Mouse (Mus musculus): Measurements from ENCODE around the gene Tgfb2.

The Tgfb2 gene

DNA sequence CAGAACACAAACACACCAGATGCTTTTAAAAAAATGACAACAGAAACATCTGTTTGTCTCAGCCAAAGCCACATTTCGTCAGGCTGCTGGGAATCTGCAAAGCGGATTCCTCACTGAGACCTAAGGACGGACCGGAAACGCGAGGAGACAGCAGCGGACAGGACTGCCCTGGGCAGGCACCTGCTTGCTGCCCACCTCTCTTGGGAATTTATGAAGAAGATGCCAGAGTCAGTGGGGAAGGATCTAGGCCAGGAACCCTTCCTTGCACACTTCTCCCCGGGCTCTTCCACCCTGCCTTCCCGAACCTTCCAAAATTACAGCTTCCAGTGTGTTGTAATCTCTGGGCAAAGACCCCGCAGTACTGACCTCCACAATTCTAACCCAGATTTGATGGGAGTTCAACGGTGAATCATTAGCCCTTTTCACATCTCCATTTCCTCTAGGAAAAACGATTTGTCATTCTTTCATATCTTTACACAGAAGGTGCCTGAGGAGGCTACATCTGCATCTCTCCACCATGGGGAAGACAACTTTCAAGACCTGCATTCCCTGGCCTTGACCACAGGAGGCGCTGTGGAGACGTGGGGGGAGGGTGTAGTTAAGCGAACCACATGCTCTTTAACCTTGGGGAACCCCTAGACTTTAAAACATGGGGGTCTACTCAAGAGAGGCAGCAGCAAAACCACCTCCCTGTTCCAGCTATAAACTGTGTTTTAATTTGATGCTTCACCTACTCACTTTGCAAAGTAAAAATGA lies 7.0 kb downstream of the Tgfb2 start:
- peak; percentile 84 for TF ChIP-seq CTCF (conservative IDR thresholded peaks at IDR 0.05; ENCODE audit: low read length)
- TF ChIP-seq POU5F1 (IDR thresholded peaks at IDR 0.05; ENCODE audit: borderline replicate concordance, low read length): no peak
- TF ChIP-seq NANOG (IDR thresholded peaks at IDR 0.05; ENCODE audit: borderline replicate concordance, low read length): no peak
- Histone ChIP-seq H3K4me1 (replicated peaks; ENCODE audit: low read depth, low read length) (peaks cover 4% of the 10 kb centered on the region), H3K27me3 (ENCODE audit: insufficient read depth, low read length) (peaks cover 15% of the 10 kb centered on the region), H3K36me3 (ENCODE audit: insufficient read depth, low read length) (no peaks in the 10 kb centered on the region), H3K4me3 (replicated peaks; ENCODE audit: low read length) (no peak overlapping the region), H3K9me3 (ENCODE audit: low read length) (no peaks in the 10 kb centered on the region; the same call in 1 of the 2 replicates)

DNA sequence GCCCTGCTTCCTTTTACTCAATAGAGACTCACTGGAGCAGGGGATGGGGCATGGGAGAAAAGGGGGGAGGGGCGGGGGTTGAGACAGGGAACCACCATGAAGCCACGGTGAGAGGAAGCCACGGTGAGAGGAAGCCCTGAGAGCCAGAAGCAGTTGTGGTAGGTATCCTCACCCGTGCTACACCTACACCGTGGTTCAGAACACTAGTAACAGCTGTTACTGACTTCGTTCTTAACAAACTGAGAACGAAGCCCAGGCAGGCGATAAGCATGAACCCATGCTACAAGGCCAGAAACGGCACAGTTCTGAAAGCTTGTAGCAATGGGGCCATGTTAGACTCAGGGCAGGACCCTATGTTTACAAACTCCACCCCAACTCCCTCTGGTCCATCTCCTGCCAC lies 9.6 kb downstream of the Tgfb2 start:
- no peaks in the 10 kb centered on the region; the same call in 1 of the 2 replicates for H3K9me3 ChIP-seq (ENCODE audit: low read length)
- no peaks in the 10 kb centered on the region for H3K36me3 ChIP-seq (ENCODE audit: insufficient read depth, low read length)
- H3K27me3 ChIP-seq (ENCODE audit: insufficient read depth, low read length): no peaks in the 10 kb centered on the region
- no peaks in the 10 kb centered on the region for H3K4me1 ChIP-seq (replicated peaks; ENCODE audit: low read depth, low read length)
- no peak for TF ChIP-seq CTCF (conservative IDR thresholded peaks at IDR 0.05; ENCODE audit: low read length)
- TF ChIP-seq POU5F1 (IDR thresholded peaks at IDR 0.05; ENCODE audit: borderline replicate concordance, low read length): no peak
- TF ChIP-seq NANOG (IDR thresholded peaks at IDR 0.05; ENCODE audit: borderline replicate concordance, low read length): no peak
- H3K4me3 ChIP-seq (replicated peaks; ENCODE audit: low read length): no peak overlapping the region

DNA sequence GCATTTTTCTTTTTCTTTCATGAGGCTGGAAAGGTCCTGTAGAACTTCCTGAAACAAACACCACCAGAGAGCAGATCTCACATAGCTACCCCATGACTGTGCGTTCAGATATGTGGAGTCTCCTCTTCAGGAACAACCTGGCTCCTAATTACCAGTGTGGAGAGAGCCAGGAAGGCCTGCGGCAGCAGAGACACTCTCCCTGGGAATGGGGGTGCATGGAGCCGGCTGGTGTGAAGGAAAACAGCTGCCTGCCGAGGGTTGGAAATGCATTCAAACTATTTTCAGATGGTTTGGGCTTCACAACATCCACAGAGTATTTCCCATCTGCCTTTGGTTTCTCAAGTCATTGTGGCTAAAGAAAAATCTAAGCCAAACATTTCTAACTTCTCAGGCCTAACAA lies 10.4 kb downstream of the Tgfb2 start:
- H3K4me3 ChIP-seq (replicated peaks; ENCODE audit: low read length): no peak overlapping the region
- TF ChIP-seq NANOG (IDR thresholded peaks at IDR 0.05; ENCODE audit: borderline replicate concordance, low read length) (no peak), POU5F1 (IDR thresholded peaks at IDR 0.05; ENCODE audit: borderline replicate concordance, low read length) (no peak), CTCF (conservative IDR thresholded peaks at IDR 0.05; ENCODE audit: low read length) (no peak)
- H3K36me3 ChIP-seq (ENCODE audit: insufficient read depth, low read length): no peaks in the 10 kb centered on the region
- H3K27me3 ChIP-seq (ENCODE audit: insufficient read depth, low read length): no peaks in the 10 kb centered on the region
- H3K4me1 ChIP-seq (replicated peaks; ENCODE audit: low read depth, low read length): no peaks in the 10 kb centered on the region
- no peaks in the 10 kb centered on the region; the same call in 1 of the 2 replicates for H3K9me3 ChIP-seq (ENCODE audit: low read length)

DNA sequence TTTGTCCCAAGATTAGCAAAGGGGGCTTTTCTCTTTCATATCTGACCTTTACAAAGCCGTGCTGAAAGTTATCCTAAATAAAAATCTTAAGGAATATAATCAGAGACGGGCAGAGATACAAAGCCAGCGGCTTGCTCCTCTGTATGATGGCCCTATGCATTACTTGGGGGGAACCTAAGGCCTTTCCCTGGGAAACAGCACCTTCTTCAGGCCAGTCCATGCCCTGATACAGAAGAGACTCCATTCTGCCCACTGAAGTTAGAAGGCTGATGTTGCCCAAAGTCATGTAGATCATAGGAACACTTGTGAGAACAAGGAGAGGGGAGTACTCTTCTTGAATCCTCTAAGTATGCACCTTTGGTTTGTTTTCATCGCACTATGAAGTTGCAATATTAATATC lies 13.4 kb downstream of the Tgfb2 start:
- Histone ChIP-seq H3K27me3 (ENCODE audit: insufficient read depth, low read length) (no peaks in the 10 kb centered on the region), H3K4me1 (replicated peaks; ENCODE audit: low read depth, low read length) (no peaks in the 10 kb centered on the region), H3K36me3 (ENCODE audit: insufficient read depth, low read length) (no peaks in the 10 kb centered on the region), H3K4me3 (replicated peaks; ENCODE audit: low read length) (no peak overlapping the region), H3K9me3 (ENCODE audit: low read length) (no peaks in the 10 kb centered on the region)
- no peak; the same call in 1 of the 2 replicates for TF ChIP-seq CTCF (conservative IDR thresholded peaks at IDR 0.05; ENCODE audit: low read length)
- no peak for TF ChIP-seq POU5F1 (IDR thresholded peaks at IDR 0.05; ENCODE audit: borderline replicate concordance, low read length)
- TF ChIP-seq NANOG (IDR thresholded peaks at IDR 0.05; ENCODE audit: borderline replicate concordance, low read length): no peak

DNA sequence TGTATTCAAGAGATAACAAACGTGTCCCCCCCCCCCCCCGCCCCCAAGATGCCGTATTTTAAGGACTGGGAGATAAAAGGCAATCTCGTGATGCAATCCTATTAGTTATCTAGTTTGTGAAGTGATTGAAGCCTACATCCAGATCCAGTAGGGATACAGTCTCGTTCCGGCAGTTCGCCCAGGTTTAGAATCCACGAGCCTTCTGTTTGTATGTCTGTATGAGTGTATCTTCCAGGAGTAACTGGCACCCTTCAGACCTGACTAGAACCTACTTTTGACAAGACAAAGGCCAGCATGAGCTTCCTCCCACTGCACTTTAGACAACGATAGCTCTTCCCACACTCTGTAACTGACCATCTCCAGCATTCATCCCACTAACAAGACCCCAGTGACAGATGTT lies 14.1 kb downstream of the Tgfb2 start:
- Histone ChIP-seq H3K4me3 (replicated peaks; ENCODE audit: low read length) (no peak overlapping the region), H3K4me1 (replicated peaks; ENCODE audit: low read depth, low read length) (no peaks in the 10 kb centered on the region), H3K36me3 (ENCODE audit: insufficient read depth, low read length) (no peaks in the 10 kb centered on the region), H3K9me3 (ENCODE audit: low read length) (no peaks in the 10 kb centered on the region), H3K27me3 (ENCODE audit: insufficient read depth, low read length) (no peaks in the 10 kb centered on the region)
- no peak for TF ChIP-seq POU5F1 (IDR thresholded peaks at IDR 0.05; ENCODE audit: borderline replicate concordance, low read length)
- no peak for TF ChIP-seq NANOG (IDR thresholded peaks at IDR 0.05; ENCODE audit: borderline replicate concordance, low read length)
- TF ChIP-seq CTCF (conservative IDR thresholded peaks at IDR 0.05; ENCODE audit: low read length): no peak

DNA sequence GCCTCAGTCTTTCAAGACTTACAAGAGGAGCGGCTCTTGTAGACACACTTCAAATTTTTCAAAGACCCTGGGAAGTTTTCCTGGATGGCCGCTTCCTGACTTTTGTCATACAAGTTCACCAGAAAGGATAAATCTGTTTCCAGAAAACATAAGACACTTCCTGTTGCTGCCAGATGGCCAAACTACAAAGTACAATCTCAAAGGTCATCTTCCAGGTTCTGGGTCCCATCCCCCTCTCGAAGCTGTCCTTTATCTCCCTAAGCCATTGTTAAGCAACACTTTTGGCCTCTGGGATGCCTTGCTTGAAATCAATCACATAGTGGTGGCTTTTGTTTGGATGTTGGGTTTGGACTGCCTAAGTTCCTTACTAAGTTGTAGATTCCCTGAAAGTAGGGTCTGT lies 21.7 kb downstream of the Tgfb2 start:
- H3K4me3 ChIP-seq (replicated peaks; ENCODE audit: low read length): no peak overlapping the region
- TF ChIP-seq NANOG (IDR thresholded peaks at IDR 0.05; ENCODE audit: borderline replicate concordance, low read length) (no peak), CTCF (conservative IDR thresholded peaks at IDR 0.05; ENCODE audit: low read length) (no peak), POU5F1 (IDR thresholded peaks at IDR 0.05; ENCODE audit: borderline replicate concordance, low read length) (no peak)

DNA sequence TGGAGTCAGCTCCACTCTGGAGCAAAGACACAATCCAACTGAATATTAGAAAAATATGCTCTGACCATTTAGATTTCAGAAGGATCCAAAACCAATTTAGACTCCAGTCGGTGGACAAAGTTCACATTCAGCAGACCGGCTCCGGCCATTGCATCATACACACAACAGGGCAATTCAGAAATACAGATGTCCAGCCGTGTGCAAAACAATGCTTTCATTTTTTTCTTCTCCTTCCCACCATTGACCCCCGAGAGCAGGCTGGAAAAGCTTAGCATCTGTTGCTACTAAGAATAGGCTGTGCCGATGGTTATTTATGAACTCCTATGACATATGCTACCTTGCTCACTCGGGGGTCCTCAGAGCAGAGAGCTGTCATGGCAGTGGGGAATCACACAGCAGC lies 23.2 kb downstream of the Tgfb2 start:
- Histone ChIP-seq H3K36me3 (ENCODE audit: insufficient read depth, low read length) (no peaks in the 10 kb centered on the region), H3K9me3 (ENCODE audit: low read length) (no peaks in the 10 kb centered on the region), H3K4me1 (replicated peaks; ENCODE audit: low read depth, low read length) (0 out of 2 replicates have a peak, but pooled peaks cover 2% of the 10 kb centered on the region), H3K4me3 (replicated peaks; ENCODE audit: low read length) (no peak overlapping the region), H3K27me3 (ENCODE audit: insufficient read depth, low read length) (no peaks in the 10 kb centered on the region)
- no peak for TF ChIP-seq CTCF (conservative IDR thresholded peaks at IDR 0.05; ENCODE audit: low read length)
- no peak for TF ChIP-seq POU5F1 (IDR thresholded peaks at IDR 0.05; ENCODE audit: borderline replicate concordance, low read length)
- TF ChIP-seq NANOG (IDR thresholded peaks at IDR 0.05; ENCODE audit: borderline replicate concordance, low read length): no peak

More for the DNA sequence above, 21.7 kb downstream of the Tgfb2 start:
- Histone ChIP-seq H3K4me1 (replicated peaks; ENCODE audit: low read depth, low read length) (0 out of 2 replicates have a peak, but pooled peaks cover 2% of the 10 kb centered on the region), H3K36me3 (ENCODE audit: insufficient read depth, low read length) (no peaks in the 10 kb centered on the region), H3K27me3 (ENCODE audit: insufficient read depth, low read length) (no peaks in the 10 kb centered on the region), H3K9me3 (ENCODE audit: low read length) (no peaks in the 10 kb centered on the region)

DNA sequence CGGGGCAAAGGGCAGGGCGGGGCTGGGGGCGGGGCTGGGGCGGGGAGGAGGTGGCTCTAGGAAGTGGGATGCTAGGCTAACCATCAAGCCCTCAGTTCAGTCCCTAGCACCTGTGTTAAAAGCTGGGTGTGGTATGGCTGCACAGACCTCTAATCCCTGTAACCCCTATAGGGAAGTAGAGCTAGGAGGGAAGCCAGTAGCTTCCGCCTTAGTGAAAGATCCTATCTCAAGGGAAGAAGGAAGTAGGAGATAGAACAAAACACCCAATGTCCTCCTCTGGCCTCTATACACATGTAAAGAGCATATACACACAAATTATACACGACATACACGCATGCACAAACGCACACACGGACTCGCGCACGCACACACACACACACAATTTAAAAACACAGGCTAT lies 28.2 kb downstream of the Tgfb2 start:
- no peak overlapping the region for H3K4me3 ChIP-seq (replicated peaks; ENCODE audit: low read length)
- peaks cover 5% of the 10 kb centered on the region; the same call in 1 of the 2 replicates for H3K4me1 ChIP-seq (replicated peaks; ENCODE audit: low read depth, low read length)
- no peaks in the 10 kb centered on the region for H3K9me3 ChIP-seq (ENCODE audit: low read length)
- TF ChIP-seq CTCF (conservative IDR thresholded peaks at IDR 0.05; ENCODE audit: low read length) (no peak), NANOG (IDR thresholded peaks at IDR 0.05; ENCODE audit: borderline replicate concordance, low read length) (no peak), POU5F1 (IDR thresholded peaks at IDR 0.05; ENCODE audit: borderline replicate concordance, low read length) (no peak)
- no peaks in the 10 kb centered on the region for H3K36me3 ChIP-seq (ENCODE audit: insufficient read depth, low read length)
- peaks cover 5% of the 10 kb centered on the region; the same call in 1 of the 2 replicates for H3K27me3 ChIP-seq (ENCODE audit: insufficient read depth, low read length)
